Mouse (Mus musculus): ENCODE results near the gene G430095P16Rik.
A peak's percentile ranks its signal among the peaks of the same experiment; 100 is the strongest.

The G430095P16Rik gene

DNA sequence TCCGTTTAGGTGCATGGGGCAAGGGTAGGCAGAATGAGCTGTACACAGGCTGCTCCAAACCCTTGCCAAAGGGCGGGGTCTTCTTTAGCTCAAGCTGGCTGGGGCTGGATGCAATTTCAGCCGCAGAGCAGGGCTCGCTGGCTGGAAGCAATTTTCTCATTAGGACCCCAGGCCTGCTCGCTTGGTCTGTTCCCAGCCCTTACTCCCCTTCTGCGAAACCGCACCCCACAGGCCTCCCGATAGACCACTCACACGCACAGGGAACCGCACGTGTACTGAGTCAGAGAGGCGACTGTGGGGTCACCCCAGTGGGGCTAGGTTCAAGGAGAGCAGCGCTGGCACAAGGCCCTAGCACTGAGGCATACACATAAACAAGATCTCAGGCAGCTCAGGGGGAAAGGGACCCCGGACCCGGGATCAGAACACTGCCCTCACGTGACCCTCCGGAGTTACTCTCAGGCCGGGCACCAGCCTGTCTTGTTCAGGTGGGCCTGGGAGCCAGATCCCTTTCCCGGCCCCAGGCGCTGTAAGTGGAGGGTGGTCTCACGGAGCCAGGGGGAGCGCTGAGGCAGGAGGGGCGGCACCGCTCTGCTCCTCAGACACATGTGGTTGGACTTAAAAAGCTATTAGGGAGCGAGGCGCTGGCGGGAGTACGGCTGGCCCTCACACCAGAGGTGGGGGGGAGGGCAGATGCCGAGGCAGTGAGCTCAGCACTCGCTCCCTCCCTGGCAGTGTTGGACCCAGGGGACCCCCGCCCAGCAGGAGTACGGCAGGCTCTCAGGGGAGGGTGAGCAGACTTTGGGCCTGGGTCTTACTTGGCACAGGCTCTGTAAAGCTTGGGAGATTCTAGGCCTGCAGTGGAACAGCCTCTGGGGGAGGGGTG lies 19.6 kb downstream of the G430095P16Rik start:
- peak; percentile 65 for DNase-seq (ENCODE audit: low spot score)

DNA sequence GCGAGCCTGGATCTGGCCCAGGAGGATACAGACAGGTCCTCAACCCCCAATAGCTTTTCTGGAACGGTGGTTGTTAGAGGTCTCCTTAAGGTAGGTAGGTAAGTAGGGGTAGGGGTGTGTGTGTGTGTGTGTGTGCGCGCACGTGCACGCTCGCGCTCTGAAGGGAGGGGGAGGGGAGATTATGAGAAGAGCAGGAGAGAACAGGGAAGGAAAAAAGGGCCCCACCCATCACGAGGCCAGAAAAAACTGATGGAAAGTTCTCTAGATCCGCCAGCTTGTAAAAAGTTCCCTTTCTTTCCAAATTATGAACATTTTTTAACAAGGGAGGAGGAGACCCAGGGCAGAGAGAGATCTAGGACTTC lies 20.2 kb downstream of the G430095P16Rik start:
- DNase-seq (ENCODE audit: low spot score) = peak; percentile 47

DNA sequence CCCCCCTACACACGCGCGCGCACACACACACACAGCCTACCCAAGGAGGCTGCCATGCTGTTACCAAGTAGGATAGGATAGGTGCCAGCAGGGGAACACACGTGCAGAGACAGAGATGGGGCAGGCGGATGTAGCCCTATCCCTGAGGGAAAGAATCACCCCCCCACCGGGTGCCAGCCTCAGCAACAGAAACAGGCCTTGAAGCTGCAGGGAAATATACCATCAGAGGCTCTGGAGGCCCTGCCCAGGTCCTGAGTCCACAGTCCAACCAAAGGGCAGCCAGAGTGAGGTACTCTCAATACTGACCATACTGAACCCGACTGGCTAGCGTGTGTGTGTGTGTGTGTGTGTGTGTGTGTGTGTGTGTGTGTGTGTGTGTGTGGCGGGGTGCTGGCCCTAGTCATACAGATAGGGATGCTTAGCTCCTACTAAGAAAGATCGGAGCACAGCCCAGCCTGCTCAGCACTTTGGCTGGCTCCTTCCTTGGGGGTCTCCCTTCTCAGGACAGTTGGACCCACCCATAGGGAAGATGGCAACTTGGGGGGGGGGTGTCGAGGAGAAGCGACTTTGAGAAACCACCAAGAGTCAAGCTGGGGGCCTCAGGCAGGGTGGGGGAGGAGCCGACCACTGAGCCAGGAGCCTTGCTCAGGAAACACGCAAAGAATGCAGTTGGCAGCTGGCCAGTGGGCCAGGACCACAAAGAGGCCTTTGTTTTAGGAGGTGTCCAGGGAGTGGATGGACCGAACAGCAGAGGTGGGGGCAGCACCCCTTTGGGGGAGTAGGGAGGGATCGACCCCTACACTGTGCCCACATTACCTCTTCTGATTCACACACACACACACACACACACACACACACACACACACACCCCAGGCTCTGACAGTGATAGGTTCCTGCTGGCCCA lies 21.0 kb downstream of the G430095P16Rik start:
- no peak for DNase-seq (ENCODE audit: low spot score)

DNA sequence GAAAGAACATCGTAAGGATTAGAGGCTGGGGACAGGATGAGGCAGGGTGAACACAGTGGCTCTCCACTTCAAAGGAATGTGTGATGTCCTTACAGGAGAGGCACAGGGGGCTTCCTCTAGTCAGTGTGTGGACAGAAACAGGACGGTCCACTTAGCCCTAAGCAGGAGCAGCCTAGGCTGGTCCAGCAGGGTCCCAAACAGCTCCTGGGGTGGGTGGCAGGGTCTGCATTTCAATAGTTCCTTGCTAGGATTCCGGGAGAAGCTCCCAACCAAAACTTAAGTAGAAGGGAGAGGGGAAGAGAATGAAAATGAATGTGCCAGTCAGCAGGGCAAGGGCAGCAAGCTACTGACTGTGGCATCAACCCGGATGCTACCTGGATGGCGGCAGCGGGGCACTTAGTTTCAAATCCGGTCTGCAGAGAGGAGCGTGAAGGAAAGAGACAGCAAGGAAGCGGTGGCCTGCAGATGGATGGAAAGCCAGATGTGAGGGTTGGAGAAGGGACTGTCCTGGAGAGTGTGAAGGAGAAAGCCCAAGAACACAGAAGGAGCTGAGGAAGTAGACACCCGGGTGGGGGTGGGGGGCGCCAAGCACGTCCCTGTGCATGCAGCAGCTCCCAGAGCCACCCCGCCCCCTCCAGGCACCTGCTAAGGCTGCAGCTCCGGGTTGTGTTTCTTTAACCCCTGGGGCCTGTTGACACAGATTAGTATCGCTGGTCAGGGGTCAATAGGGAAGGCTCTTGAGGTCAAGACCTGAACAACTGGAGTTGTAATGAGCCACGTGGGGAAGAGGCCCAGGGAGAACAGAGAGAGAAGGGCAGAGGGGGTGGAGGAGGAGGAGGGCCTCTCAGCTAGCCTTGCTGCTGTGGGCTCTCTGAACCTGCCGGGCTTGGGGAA lies 22.5 kb downstream of the G430095P16Rik start:
- peak; percentile 65 for DNase-seq (ENCODE audit: low spot score)

DNA sequence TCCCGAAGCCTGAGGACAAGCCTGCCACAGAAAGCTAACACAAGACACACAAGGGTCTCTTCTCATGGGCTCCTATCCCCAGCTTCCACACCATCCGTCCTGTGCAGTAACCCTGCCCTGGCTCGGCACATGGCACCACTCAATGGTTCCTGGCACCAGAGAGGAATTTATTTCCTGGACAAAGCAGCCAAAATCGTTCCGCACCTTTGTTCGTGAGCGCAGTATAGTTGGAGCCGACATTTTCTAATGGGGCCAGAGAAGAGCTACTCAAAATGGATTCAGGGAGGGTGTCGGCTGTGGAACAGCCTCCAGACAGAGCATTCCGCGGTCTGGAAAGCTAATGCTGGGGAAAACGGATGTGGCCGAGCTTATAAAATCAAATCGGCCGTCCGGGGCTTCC lies 26.7 kb downstream of the G430095P16Rik start:
- no peak for DNase-seq (ENCODE audit: low spot score)

DNA sequence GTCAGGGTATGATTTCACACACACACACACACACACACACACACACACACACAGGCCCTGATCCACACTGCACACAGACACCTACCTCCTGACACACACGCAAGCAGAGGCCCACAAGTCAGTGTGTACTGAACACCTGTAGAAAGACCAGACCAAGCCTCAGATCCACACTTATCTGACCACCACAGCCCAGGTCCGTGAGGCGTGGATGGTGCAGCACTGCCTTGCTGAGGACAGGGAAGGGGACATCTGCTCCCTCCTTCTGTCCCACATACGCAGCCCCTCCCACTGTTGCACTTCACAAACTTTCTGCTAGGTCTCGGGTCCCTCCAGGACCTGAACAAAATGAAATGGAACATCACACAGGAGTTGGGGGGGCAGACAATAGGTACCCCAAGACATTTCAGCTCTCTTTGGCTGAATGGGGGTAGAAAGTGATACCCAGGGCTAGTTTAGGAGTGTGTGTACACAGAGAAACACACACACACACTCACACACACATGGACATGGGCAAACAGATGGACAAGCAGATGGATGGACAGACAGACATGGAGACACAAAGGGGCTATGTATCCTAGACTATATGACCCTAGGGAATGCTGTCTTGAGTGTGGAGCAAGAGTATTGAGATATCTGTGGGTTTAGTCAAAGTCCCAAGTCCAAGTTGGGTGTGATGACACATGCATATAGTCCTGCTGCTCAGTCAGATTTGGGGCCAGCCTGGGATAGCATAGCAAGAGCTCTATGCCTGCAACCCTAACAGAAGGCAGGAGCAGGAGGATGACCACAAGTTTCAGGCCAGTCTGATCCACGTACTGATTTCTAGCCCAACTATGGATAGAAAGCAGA lies 30.2 kb downstream of the G430095P16Rik start:
- DNase-seq (ENCODE audit: low spot score) = no peak

DNA sequence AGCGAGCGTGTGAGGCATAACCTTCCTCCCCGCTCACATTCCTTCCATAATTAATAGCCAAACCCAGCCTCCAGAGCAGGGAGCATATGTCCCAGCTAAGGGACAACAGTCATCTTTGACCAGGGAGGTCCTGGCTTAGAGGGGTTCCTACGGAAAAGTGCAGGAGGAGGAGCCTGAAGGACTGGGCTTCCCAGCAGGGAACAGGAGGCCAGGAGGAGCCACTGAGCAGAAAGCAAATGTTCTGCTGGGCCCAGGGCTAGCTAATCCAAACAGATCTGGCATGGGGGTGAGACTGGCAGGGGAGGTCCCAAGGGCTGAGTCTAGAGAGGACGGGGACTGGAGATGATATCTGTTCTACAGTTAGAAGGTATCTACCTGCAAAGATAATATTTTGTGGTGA lies 34.7 kb downstream of the G430095P16Rik start:
- no peak for DNase-seq (ENCODE audit: low spot score)

DNA sequence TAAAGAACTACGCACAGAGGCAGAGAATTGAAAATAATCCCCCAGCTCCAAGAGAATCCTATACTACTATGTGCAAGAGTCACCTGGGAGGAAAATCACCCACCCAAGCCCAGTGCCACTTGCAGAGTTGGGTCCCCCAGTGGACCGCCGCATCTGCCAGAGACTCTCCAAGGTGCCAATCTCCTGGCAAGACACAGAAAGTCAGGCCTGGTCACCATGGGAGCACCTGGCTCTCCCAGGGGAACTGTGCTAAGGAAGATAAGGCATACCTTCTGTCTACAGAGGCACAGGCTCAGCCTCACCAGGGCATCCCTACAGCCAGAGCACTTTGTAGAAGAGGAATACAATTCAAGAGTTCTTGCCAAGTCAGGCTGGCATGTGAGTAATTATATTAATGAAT lies 35.5 kb downstream of the G430095P16Rik start:
- DNase-seq (ENCODE audit: low spot score) = no peak

DNA sequence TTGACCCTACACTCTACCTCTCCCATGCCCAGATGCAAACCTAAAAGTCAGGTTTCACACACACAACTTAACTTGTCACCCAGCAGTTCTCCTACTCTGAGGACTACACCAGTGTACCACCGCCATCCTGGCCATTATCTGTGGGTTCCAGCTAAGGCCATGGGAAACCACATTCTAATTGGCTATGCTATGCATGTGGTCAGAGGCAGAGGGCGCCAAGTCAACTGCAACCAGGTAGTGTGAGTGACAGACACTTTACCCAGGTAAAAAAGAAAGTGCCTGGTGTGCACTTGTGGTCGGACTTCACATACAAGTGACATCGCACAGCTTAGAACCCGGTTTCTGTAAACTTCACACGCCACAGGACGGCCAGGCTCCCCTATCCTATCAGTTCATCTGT lies 36.3 kb downstream of the G430095P16Rik start:
- peak; percentile 52 for DNase-seq (ENCODE audit: low spot score)

DNA sequence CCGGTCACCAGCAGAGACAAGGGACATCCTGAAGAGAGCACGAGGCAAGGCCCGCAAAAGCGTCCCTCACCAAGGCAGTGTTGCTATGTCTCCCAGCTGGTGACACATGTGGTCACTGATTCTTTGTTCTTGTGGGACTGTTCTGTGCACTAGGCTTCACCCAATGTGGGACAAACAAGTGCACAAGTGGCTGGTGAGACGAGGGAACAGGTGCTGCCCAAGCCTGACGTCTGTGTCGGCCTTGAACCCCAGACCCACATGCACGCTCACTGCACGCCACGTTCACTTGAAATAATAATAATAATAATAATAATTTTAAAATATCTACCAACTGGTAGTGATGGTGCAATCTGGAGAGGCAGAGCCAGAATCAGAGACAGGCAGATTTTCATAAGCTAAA lies 36.9 kb downstream of the G430095P16Rik start:
- no peak for DNase-seq (ENCODE audit: low spot score)

DNA sequence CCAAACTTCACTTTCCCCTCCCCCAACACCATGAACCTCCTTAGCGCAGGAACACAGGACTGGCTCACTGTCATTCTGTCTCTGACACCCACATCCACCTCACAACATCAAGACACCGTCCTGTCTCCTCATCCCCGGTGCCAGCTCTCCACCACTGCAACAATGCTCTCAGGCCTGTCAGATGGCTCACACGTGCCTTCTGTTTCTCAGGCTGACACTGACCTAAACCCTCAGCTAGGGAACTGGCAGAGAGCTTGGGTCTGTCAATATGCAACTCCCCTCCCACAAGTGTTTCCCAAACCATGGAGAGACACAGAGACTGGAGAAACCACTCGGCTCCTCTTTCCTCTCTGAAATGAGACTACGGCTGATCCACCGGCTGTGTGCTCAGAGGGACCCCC lies 37.6 kb downstream of the G430095P16Rik start:
- DNase-seq (ENCODE audit: low spot score) = no peak

DNA sequence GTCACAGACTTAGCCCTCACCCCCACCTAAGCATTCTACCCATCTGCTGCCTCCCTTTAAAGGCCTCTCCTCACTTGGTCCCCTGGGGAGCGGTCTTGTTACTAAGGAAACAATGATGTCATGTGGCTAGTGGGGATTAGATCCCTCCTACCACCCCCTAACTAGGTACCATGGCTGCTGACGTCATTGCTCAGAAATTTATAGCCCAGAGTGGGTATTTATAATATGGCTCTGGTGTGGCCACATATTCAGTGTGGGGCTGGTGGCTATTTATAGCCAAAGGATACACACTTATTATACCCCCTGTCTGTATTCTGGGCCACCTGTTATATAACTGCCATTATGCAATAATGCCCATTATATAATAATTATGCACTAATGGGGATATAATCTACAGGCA lies 38.1 kb downstream of the G430095P16Rik start:
- DNase-seq (ENCODE audit: low spot score) = no peak

DNA sequence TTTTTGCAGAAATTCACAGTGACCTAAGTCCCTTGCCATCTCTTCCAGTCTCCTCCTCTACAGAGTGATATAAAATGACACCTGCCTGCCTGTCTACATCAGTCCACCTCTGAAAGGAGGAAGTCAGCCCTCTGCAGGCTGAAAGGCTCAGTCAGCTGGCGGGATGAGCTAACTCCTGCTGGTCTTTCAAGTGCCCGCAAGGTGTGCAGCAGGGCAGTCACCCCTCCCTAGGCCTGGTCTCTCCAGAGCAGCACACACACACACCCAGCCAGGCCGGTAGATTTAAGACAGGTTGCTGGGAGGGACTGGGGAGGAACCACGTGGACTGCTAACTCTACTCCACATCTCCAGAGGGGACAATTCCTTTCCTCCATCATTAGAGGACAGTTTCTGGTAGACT lies 41.3 kb downstream of the G430095P16Rik start:
- DNase-seq (ENCODE audit: low spot score) = no peak

DNA sequence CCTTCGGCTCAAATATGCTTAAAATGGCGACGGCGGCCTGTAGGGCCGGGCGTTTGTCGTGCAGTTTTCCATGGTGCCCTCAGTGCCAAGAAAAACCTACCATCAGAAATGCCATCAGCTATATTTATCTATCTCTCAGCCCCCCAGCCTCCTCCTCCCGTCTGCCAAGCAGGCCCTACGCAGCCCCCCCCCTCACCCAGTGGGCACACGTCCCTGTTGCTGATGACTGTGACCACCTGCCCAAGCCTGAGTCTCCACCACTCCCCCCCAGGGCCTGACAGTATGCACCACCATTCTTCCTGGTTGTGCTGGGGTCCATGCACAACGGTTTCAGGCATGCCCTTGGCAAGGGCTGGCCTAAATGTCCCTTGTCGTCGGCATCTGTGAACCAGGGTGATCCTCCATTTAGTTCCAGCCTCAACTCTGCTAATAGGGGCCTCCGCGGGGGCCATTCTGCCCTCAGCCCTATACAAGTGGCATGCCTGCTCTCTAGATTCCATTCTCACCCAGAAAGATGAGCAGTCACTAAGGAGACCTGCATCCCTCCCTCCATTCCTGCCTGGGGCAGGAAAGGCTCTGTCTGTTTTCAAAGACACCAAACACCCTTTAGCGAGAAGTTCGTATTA lies 42.2 kb downstream of the G430095P16Rik start:
- DNase-seq (ENCODE audit: low spot score) = no peak

DNA sequence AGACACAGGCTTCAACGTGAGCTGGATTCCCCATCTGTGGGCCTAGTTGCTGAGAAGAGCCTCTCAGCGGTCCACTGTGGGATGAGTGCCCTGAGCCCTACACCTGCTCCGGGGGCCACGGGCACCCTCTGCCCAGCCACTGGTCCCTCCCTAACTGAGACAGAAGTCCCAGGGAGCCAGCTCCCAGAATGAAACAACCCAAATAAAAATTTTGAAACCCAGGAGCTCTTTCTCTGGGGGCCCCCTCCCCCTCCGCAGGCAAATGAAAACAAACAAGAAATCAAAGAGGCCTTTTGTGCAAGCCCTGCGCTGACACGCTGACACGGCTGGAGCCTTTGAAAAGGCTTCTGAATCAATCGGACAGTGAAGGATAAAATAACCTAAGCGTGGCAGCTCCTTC lies 42.8 kb downstream of the G430095P16Rik start:
- DNase-seq (ENCODE audit: low spot score) = no peak

DNA sequence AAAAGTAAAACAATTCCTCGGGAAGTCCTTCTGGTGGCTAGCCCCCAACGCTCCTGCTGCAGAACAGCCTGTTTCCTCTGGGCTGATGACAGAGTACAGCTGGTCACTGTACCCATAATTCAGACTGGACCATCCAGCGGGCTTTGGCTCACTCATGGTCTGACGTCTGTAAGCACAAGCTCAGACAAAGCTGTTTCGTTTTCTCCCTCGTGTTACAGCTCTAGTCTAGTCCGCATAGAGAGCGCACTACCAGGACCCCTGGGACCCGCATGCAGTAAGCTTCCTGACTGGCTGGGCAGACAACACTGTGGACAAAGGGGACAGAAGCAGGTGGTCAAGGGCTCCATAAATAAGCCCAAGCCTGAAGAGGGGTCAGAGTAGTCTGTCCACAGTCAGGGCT lies 43.6 kb downstream of the G430095P16Rik start:
- no peak for DNase-seq (ENCODE audit: low spot score)

DNA sequence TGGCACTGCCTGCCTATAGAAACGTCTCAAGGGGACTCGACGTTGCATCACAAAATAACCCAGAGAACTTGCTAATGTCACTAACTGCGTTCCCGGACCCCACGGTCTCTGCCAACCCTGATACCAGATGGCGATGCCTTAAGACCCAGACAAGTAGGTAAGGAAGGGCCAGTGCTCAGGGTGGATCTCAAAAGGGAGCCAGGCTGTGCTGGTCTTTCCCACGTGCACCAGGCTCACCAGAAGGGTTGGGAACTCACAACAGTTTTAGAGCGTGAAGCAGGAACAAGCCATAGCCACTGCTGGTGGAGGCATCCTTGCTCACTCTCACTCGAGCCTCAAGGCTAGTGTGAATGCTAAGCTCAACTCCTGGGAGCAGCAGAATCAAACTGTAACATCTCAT lies 44.4 kb downstream of the G430095P16Rik start:
- no peak for DNase-seq (ENCODE audit: low spot score)

DNA sequence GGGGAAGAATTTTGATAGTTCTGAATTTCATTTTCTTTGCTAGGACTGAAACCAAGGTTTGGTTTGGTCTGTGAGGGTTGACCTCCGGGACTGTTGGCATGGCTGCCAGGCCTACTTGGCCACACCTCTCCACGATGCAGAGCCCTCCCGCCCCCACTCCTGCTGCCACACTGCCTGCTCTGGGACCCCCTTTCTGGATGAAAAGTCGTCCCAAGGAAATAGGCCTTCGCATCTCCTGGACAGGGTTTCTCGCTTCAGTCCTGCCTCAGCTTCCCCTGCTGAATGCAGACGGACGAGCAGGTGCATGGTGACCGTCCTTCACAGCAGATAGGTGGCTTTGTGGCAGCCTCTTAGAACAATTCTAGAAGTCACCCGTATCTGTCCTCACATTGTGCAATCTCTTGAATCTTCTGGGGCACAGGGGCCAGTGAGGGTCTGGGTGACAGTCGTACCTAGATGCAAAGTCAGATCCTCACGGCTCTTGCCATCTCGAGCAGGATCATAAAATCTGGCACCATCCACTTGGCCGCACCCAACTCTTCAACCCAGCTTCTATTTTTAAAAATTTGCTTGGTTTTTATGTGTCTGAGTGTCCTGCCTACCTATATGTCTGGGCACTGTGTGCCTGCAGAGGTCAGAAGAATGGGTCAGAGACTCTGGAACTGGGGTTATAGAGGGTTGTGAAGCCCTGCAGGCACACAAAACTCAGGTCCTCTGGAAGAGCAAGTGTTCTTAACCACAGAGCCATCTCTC lies 45.7 kb downstream of the G430095P16Rik start:
- DNase-seq (ENCODE audit: low spot score) = no peak

DNA sequence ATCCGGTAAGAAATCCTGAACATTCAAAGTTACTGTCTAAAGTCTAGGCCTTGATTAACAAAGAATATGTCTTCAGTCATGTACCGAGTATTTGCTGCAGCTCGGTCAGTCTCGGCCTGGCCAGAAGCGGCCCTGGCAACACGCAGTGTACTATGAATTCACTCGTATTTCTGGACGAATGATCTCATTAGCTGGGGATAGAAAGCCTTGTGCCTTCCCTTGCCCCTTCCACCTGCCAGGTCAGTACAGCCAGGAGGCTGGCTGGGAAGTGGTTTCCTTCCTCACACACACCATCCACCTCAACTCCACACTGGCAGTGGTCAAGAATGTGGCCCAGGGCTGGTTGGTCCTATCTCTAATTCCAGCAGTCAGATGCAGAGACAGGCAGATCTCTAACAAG lies 46.5 kb downstream of the G430095P16Rik start:
- DNase-seq (ENCODE audit: low spot score) = no peak
